In genomic region chr3:98062591-98063185, GRCm38 (mm10) we compare ENCODE assay signal across 8 mouse cellular contexts. TPM values are rescaled to one million over a fixed set of nuclear protein-coding genes. Genes with fewer than 3 reads are reported as not detected.
DNase-seq lines count a peak whose midpoint lies in the region; ATAC-seq and TF ChIP-seq lines count a peak whose summit lies in the region.

No protein-coding gene starts in this region.

- no peak for TF ChIP-seq CTCF in spleen, adult 2 months (IDR thresholded peaks at IDR 0.05; ENCODE audit: extremely low read depth, insufficient read depth, insufficient read length, insufficient replicate concordance)

- WGBS in spleen, adult 2 months, result 26% methylated on average over 1 of the region's 1 CpGs
- 69% methylated on average over 1 of the region's 1 CpGs for WGBS in forebrain, embryonic 10.5 days
- 0% methylated on average over 1 of the region's 1 CpGs for WGBS in limb, embryonic 13.5 days
- WGBS in stomach, embryonic 15.5 days, result 44% methylated on average over 1 of the region's 1 CpGs

- no peaks in the 10 kb centered on the region for H3K27me3 ChIP-seq in spleen, adult 2 months (ENCODE audit: control insufficient read depth, insufficient read depth, low read length)
- no peaks in the 10 kb centered on the region for H3K27me3 ChIP-seq in forebrain, embryonic 10.5 days (ENCODE audit: poor library complexity, severe bottlenecking)
- H3K27me3 ChIP-seq in limb, embryonic 13.5 days, result no peaks in the 10 kb centered on the region
- H3K27me3 ChIP-seq in stomach, embryonic 15.5 days (replicated peaks), result no peaks in the 10 kb centered on the region

- H3K27ac ChIP-seq in spleen, adult 2 months (ENCODE audit: insufficient read depth, low read length), result peak overlapping the region; percentile 61
- peak overlapping the region; percentile 88 for H3K27ac ChIP-seq in forebrain, embryonic 10.5 days
- peak overlapping the region; percentile 98 for H3K27ac ChIP-seq in limb, embryonic 13.5 days
- peak overlapping the region; percentile 95 for H3K27ac ChIP-seq in stomach, embryonic 15.5 days

- no peak for TF ChIP-seq POLR2A in spleen, adult 2 months (IDR thresholded peaks at IDR 0.05; ENCODE audit: low read depth, low read length)

- H3K4me3 ChIP-seq in spleen, adult 2 months (ENCODE audit: extremely low read depth, insufficient read depth, insufficient read length), result no peak overlapping the region
- no peak overlapping the region for H3K4me3 ChIP-seq in forebrain, embryonic 10.5 days
- H3K4me3 ChIP-seq in limb, embryonic 13.5 days, result 0 out of 2 replicates have a peak overlapping the region, but pooled peaks have one; percentile 5
- no peak overlapping the region for H3K4me3 ChIP-seq in stomach, embryonic 15.5 days (replicated peaks)

- H3K4me1 ChIP-seq in spleen, adult 2 months (ENCODE audit: control insufficient read depth, insufficient read depth, insufficient read length), result peaks cover 19% of the 10 kb centered on the region; the same call in 1 of the 2 replicates
- H3K4me1 ChIP-seq in forebrain, embryonic 10.5 days, result peaks cover 68% of the 10 kb centered on the region
- H3K4me1 ChIP-seq in limb, embryonic 13.5 days, result peaks cover 96% of the 10 kb centered on the region
- peaks cover 34% of the 10 kb centered on the region for H3K4me1 ChIP-seq in stomach, embryonic 15.5 days

- peak overlapping the region; percentile 52 for H3K4me2 ChIP-seq in limb, embryonic 13.5 days (replicated peaks)
- peak overlapping the region; percentile 42 for H3K4me2 ChIP-seq in stomach, embryonic 15.5 days

- 0 out of 2 replicates have a peak, but pooled peaks cover 3% of the 10 kb centered on the region for H3K36me3 ChIP-seq in spleen, adult 2 months (ENCODE audit: control insufficient read depth, insufficient read depth, low read length)
- peaks cover 11% of the 10 kb centered on the region; the same call in 1 of the 2 replicates for H3K36me3 ChIP-seq in forebrain, embryonic 10.5 days (replicated peaks)
- peaks cover 5% of the 10 kb centered on the region; the same call in 1 of the 2 replicates for H3K36me3 ChIP-seq in limb, embryonic 13.5 days
- no peaks in the 10 kb centered on the region for H3K36me3 ChIP-seq in stomach, embryonic 15.5 days

- peak overlapping the region; percentile 48; the same call in 1 of the 2 replicates for H3K9ac ChIP-seq in limb, embryonic 13.5 days
- no peak overlapping the region for H3K9ac ChIP-seq in stomach, embryonic 15.5 days

- ATAC-seq in limb, embryonic 13.5 days (ENCODE audit: low FRiP score, low read depth), result no peak
- ATAC-seq in stomach, embryonic 15.5 days (ENCODE audit: insufficient read depth, low FRiP score, low read depth), result no peak

- no peaks in the 10 kb centered on the region for H3K9me3 ChIP-seq in forebrain, embryonic 10.5 days
- no peaks in the 10 kb centered on the region for H3K9me3 ChIP-seq in limb, embryonic 13.5 days
- no peaks in the 10 kb centered on the region for H3K9me3 ChIP-seq in stomach, embryonic 15.5 days

- no peak for DNase-seq in spleen, adult 2 months (ENCODE audit: low read depth in 1 of 2, low spot score in 2 of 2)
- DNase-seq in spleen, adult 18-20 months, result no peak
- no peak for DNase-seq in forebrain, embryonic 10.5 days (ENCODE audit: extremely low spot score, low spot score)
- DNase-seq in B cell, adult 2 months, result no peak
- DNase-seq in embryo, embryonic 11 days, result no peak
- no peak for DNase-seq in cerebellum, adult 11-12 months

RNA-seq across cellular contexts. Expression of gene Notch2, which starts 49.4 kb away (rescaled TPM):
- 45.7 and 63.3 TPM in 2 replicates for polyA plus RNA-seq in spleen, adult 2 months (2012; rRNA removed)
- 19.1 and 21.2 TPM in 2 replicates for polyA plus RNA-seq in forebrain, embryonic 10.5 days (2016; fragmentation: Nextera tagmentation; extraction: Ambion mirVana)
- 39.9 and 43.5 TPM in 2 replicates for polyA plus RNA-seq in limb, embryonic 13.5 days (2015; fragmentation: Nextera tagmentation; extraction: Ambion mirVana)
- 21.4 and 24.7 TPM in 2 replicates for polyA plus RNA-seq in stomach, embryonic 15.5 days (2015; fragmentation: Nextera tagmentation; extraction: Ambion mirVana)
